Mouse (Mus musculus) ES-Bruce4 (cell line): ENCODE results near the gene Ganab. TPM values are rescaled to one million over a fixed set of nuclear protein-coding genes. Genes with fewer than 3 reads are reported as not detected.

Experiments used
- H3K27ac ChIP-seq: 2 replicates; pipeline ENCODE4 v1.5.1; 2012; ENCODE audit warnings: low read length, inconsistent platforms; ENCODE audit not compliant: insufficient read depth
- H3K27me3 ChIP-seq: 2 replicates; pipeline ENCODE4 v1.6.1; 2012; ENCODE audit warnings: mild to moderate bottlenecking, low read length, inconsistent platforms; ENCODE audit not compliant: control insufficient read depth, poor library complexity, insufficient read depth, severe bottlenecking
- H3K36me3 ChIP-seq: 2 replicates; pipeline ENCODE4 v1.6.1; 2012; ENCODE audit warnings: inconsistent platforms, mild to moderate bottlenecking, low read length, moderate library complexity; ENCODE audit not compliant: control insufficient read depth, poor library complexity, insufficient read depth, severe bottlenecking
- H3K4me1 ChIP-seq: one replicate; pipeline ENCODE4 v1.8.1; 2011; ENCODE audit warnings: low read length; ENCODE audit not compliant: control insufficient read depth, insufficient read depth
- H3K4me3 ChIP-seq: 2 replicates; pipeline ENCODE4 v1.5.1; 2011; ENCODE audit warnings: low read depth, mild to moderate bottlenecking, low read length
- H3K9ac ChIP-seq: 2 replicates; pipeline ENCODE4 v1.6.1; 2012; ENCODE audit warnings: low read depth, mild to moderate bottlenecking, inconsistent platforms; ENCODE audit not compliant: poor library complexity, severe bottlenecking
- H3K9me3 ChIP-seq: replicated peaks from 2 replicates; pipeline ENCODE4 v1.6.1; 2012; ENCODE audit warnings: mild to moderate bottlenecking, low read length, inconsistent platforms; ENCODE audit not compliant: control insufficient read depth, poor library complexity, insufficient read depth, severe bottlenecking
- CTCF ChIP-seq: IDR thresholded peaks from one replicate; pipeline ENCODE4 v1.8.1; 2011; ENCODE audit warnings: low read depth, low read length
- EP300 ChIP-seq: IDR thresholded peaks from 2 replicates; pipeline ENCODE4 v1.6.1; 2011; ENCODE audit warnings: low read depth, low read length; ENCODE audit not compliant: insufficient read depth
- POLR2A ChIP-seq: IDR thresholded peaks from one replicate; pipeline ENCODE4 v1.8.1; 2011; ENCODE audit warnings: low read length; ENCODE audit not compliant: insufficient read depth
- polyA plus RNA-seq: library from polyadenylated mRNA; stranded (reverse); fragments of >200 nt; gene quantifications from 2 replicates; pipeline ENCODE4 v1.2.4, GENCODE M21; 2011; ENCODE audit warnings: low read depth; ENCODE audit not compliant: missing spikeins, insufficient read depth, insufficient read length

Ganab gene
- polyA plus RNA-seq, 1 experiment: 184 TPM

- TF ChIP-seq EP300: no peak
- no peak for TF ChIP-seq CTCF
- no peaks in the 10 kb centered on the region for H3K27me3 ChIP-seq
- H3K9ac ChIP-seq: no peak overlapping the region
- peaks cover 64% of the 10 kb centered on the region for H3K36me3 ChIP-seq
- no peaks in the 10 kb centered on the region for H3K9me3 ChIP-seq
- no peak overlapping the region for H3K4me3 ChIP-seq
- H3K4me1 ChIP-seq: no peaks in the 10 kb centered on the region
- H3K27ac ChIP-seq: no peak overlapping the region
Observed at GRCm38 (mm10) chr19:8962256-8962655, 64.4 kb downstream of the Ganab start.

- H3K36me3 ChIP-seq: peaks cover 74% of the 10 kb centered on the region
- no peak overlapping the region for H3K9ac ChIP-seq
- TF ChIP-seq CTCF (no peak), EP300 (no peak), POLR2A (no peak)
- H3K9me3 ChIP-seq: no peaks in the 10 kb centered on the region
- no peaks in the 10 kb centered on the region for H3K4me1 ChIP-seq
- no peaks in the 10 kb centered on the region for H3K27me3 ChIP-seq
- H3K4me3 ChIP-seq: no peak overlapping the region
- no peak overlapping the region for H3K27ac ChIP-seq
Observed at GRCm38 (mm10) chr19:8965075-8965474, 67.2 kb downstream of the Ganab start.

- no peaks in the 10 kb centered on the region for H3K27me3 ChIP-seq
- H3K9me3 ChIP-seq: no peaks in the 10 kb centered on the region
- 0 out of 2 replicates have a peak overlapping the region, but pooled peaks have one; percentile 75 for H3K27ac ChIP-seq
- H3K36me3 ChIP-seq: peaks cover 75% of the 10 kb centered on the region
- 0 out of 2 replicates have a peak overlapping the region, but pooled peaks have one; percentile 3 for H3K4me3 ChIP-seq
- H3K4me1 ChIP-seq: no peaks in the 10 kb centered on the region
- H3K9ac ChIP-seq: peak overlapping the region; percentile 63
- TF ChIP-seq POLR2A: no peak
- no peak for TF ChIP-seq CTCF
- no peak for TF ChIP-seq EP300
Observed at GRCm38 (mm10) chr19:8965771-8966170, 67.9 kb downstream of the Ganab start.

DNA sequence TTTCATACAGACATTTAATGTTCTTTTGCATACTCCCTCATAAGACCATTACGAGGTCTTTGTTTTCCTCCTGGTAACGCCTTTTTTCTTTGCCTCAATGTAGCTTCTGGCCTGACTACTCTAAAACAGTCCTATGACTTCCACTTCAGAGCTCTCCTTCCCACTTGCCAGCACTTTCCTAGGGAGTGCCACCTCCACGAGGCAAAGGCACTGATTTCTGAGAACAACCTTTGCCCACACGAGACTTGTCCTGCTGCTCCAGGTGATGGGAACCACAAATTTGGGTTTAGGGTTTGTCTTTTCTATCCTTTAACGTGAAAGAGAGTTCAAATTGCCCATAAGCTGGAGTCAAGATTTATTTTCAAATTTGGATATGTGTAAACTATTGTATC, 68.3 kb downstream of the Ganab start:
- Histone ChIP-seq H3K36me3 (peaks cover 78% of the 10 kb centered on the region), H3K4me3 (peak overlapping the region; percentile 93), H3K27me3 (no peaks in the 10 kb centered on the region), H3K4me1 (no peaks in the 10 kb centered on the region), H3K9me3 (no peaks in the 10 kb centered on the region), H3K9ac (peak overlapping the region; percentile 63), H3K27ac (peak overlapping the region; percentile 75)
- TF ChIP-seq POLR2A (no peak), EP300 (no peak), CTCF (no peak)

Other genes starting within 250 kb of the Ganab start
- not detected in 2 replicates for gene Chrm1, start 234.3 kb upstream of the Ganab start, polyA plus RNA-seq
- gene Slc3a2, start 174.7 kb upstream of the Ganab start, polyA plus RNA-seq: 170 TPM in 2 replicates
- 81.1 and 97.0 TPM in 2 replicates for gene Wdr74, start 162.2 kb upstream of the Ganab start, polyA plus RNA-seq
- 2.2 TPM in 1 of 2 replicates, not detected in the other for gene 1700092M07Rik, start 157.4 kb upstream of the Ganab start, polyA plus RNA-seq
- gene Stx5a, start 156.7 kb upstream of the Ganab start, polyA plus RNA-seq: 45.6 and 47.1 TPM in 2 replicates
- gene Nxf1, start 141.0 kb upstream of the Ganab start, polyA plus RNA-seq: 122 and 200 TPM in 2 replicates
- 21.4 and 23.4 TPM in 2 replicates for gene Tmem223, start 127.1 kb upstream of the Ganab start, polyA plus RNA-seq
- gene Tmem179b, start 123.6 kb upstream of the Ganab start, polyA plus RNA-seq: 29.0 and 34.5 TPM in 2 replicates
- gene Taf6l, start 111.7 kb upstream of the Ganab start, polyA plus RNA-seq: 17.1 and 17.7 TPM in 2 replicates
- gene Polr2g, start 99.5 kb upstream of the Ganab start, polyA plus RNA-seq: 98.2 and 103 TPM in 2 replicates
- gene Zbtb3, start 95.5 kb upstream of the Ganab start, polyA plus RNA-seq: 3.1 and 4.1 TPM in 2 replicates
- 77.3 and 84.9 TPM in 2 replicates for gene Ttc9c, start 78.7 kb upstream of the Ganab start, polyA plus RNA-seq
- 105 and 108 TPM in 2 replicates for gene Hnrnpul2, start 78.1 kb upstream of the Ganab start, polyA plus RNA-seq
- gene AC129217.1, start 68.3 kb upstream of the Ganab start, polyA plus RNA-seq: 74.8 and 87.2 TPM in 2 replicates
- gene Bscl2, start 60.6 kb upstream of the Ganab start, polyA plus RNA-seq: 32.3 and 36.2 TPM in 2 replicates
- gene Gng3, start 58.9 kb upstream of the Ganab start, polyA plus RNA-seq: 28.3 and 29.7 TPM in 2 replicates
- 1.3 and 2.1 TPM in 2 replicates for gene Lrrn4cl, start 47.3 kb upstream of the Ganab start, polyA plus RNA-seq
- 189 and 201 TPM in 2 replicates for gene Ubxn1, start 26.6 kb upstream of the Ganab start, polyA plus RNA-seq
- gene Uqcc3, start 17.1 kb upstream of the Ganab start, polyA plus RNA-seq: 14.4 and 14.9 TPM in 2 replicates
- gene Lbhd1, start 14.3 kb upstream of the Ganab start, polyA plus RNA-seq: 10.1 and 13.4 TPM in 2 replicates
- gene Gm49403, start 14.1 kb upstream of the Ganab start, polyA plus RNA-seq: not detected in 2 replicates
- gene 1810009A15Rik, start 9.2 kb upstream of the Ganab start, polyA plus RNA-seq: 162 and 172 TPM in 2 replicates
- gene Gm49416, start 9.1 kb upstream of the Ganab start, polyA plus RNA-seq: 11.9 and 24.8 TPM in 2 replicates
- 23.1 and 26.7 TPM in 2 replicates for gene Ints5, start 5.1 kb upstream of the Ganab start, polyA plus RNA-seq
- gene B3gat3, start 22.3 kb downstream of the Ganab start, polyA plus RNA-seq: 26.6 and 26.8 TPM in 2 replicates
- gene Rom1, start 31.3 kb downstream of the Ganab start, polyA plus RNA-seq: 1.6 and 2.2 TPM in 2 replicates
- gene Eml3, start 31.5 kb downstream of the Ganab start, polyA plus RNA-seq: 19.2 and 20.4 TPM in 2 replicates
- 106 and 108 TPM in 2 replicates for gene Mta2, start 43.8 kb downstream of the Ganab start, polyA plus RNA-seq
- gene Tut1, start 55.8 kb downstream of the Ganab start, polyA plus RNA-seq: 26.4 and 30.1 TPM in 2 replicates
- gene Eef1g, start 69.0 kb downstream of the Ganab start, polyA plus RNA-seq: 1,175 and 1,274 TPM in 2 replicates
- gene Ahnak, start 91.2 kb downstream of the Ganab start, polyA plus RNA-seq: 162 and 163 TPM in 2 replicates
- gene Scgb1a1, start 189.9 kb downstream of the Ganab start, polyA plus RNA-seq: not detected in 2 replicates
- gene Asrgl1, start 237.6 kb downstream of the Ganab start, polyA plus RNA-seq: 14.8 and 23.3 TPM in 2 replicates